Comparison of ENCODE assay signal across 8 mouse cellular contexts in genomic region chr5:45856876-45857253, GRCm38 (mm10). TPM values are rescaled to one million over a fixed set of nuclear protein-coding genes. Genes with fewer than 3 reads are reported as not detected.
DNase-seq lines count a peak whose midpoint lies in the region; ATAC-seq lines count a peak whose summit lies in the region.

No protein-coding gene starts in this region.

- H3K9ac ChIP-seq in kidney, embryonic 15.5 days, result peak overlapping the region; percentile 97
- peak overlapping the region; percentile 96 for H3K9ac ChIP-seq in heart, embryonic 16.5 days (ENCODE audit: low read length)

- H3K9me3 ChIP-seq in kidney, embryonic 15.5 days (replicated peaks), result no peaks in the 10 kb centered on the region
- H3K9me3 ChIP-seq in heart, embryonic 16.5 days (replicated peaks; ENCODE audit: control insufficient read depth, low read length), result no peaks in the 10 kb centered on the region

- WGBS in kidney, embryonic 15.5 days, result under 1% methylated on average over 44 of the region's 56 CpGs
- under 1% methylated on average over 44 of the region's 56 CpGs for WGBS in heart, embryonic 16.5 days
- under 1% methylated on average over 28 of the region's 56 CpGs for WGBS in macrophage (ENCODE audit: missing documents)

- no peaks in the 10 kb centered on the region for H3K36me3 ChIP-seq in kidney, embryonic 15.5 days
- no peaks in the 10 kb centered on the region for H3K36me3 ChIP-seq in heart, embryonic 16.5 days (ENCODE audit: control insufficient read depth, insufficient read depth)
- no peaks in the 10 kb centered on the region for H3K36me3 ChIP-seq in macrophage (ENCODE audit: inconsistent target)

- H3K79me2 ChIP-seq in macrophage (ENCODE audit: inconsistent target), result peaks cover 22% of the 10 kb centered on the region

- H3K4me2 ChIP-seq in kidney, embryonic 15.5 days, result peak overlapping the region; percentile 83
- H3K4me2 ChIP-seq in heart, embryonic 16.5 days (ENCODE audit: low read depth, low read length), result peak overlapping the region; percentile 95

- H3K4me3 ChIP-seq in kidney, embryonic 15.5 days (replicated peaks), result peak overlapping the region; percentile 94
- peak overlapping the region; percentile 95 for H3K4me3 ChIP-seq in heart, embryonic 16.5 days (ENCODE audit: low read length)
- peak overlapping the region; percentile 10; the same call in 1 of the 2 replicates for H3K4me3 ChIP-seq in macrophage (ENCODE audit: inconsistent target)

- peak; percentile 10 for ATAC-seq in kidney, embryonic 15.5 days (replicated peaks; ENCODE audit: low FRiP score)
- peak; percentile 1 for ATAC-seq in activated CD4-positive, CD25-positive, alpha-beta regulatory T cell, adult 4 months
- peak; percentile 0; the same call in 1 of the 2 replicates for ATAC-seq in heart, embryonic 16.5 days (replicated peaks; ENCODE audit: extremely low read depth, insufficient read depth, low FRiP score)

- H3K27me3 ChIP-seq in kidney, embryonic 15.5 days, result no peaks in the 10 kb centered on the region
- no peaks in the 10 kb centered on the region for H3K27me3 ChIP-seq in heart, embryonic 16.5 days (ENCODE audit: control insufficient read depth, insufficient read depth, low read length)

- no peak for DNase-seq in kidney, adult 18-20 months
- no peak for DNase-seq in spleen, adult 18-20 months
- DNase-seq in layer of hippocampus, adult 18-20 months (ENCODE audit: low spot score in 2 of 2), result no peak
- DNase-seq in right cerebral cortex, adult 18-20 months, result no peak

- H3K4me1 ChIP-seq in kidney, embryonic 15.5 days, result peaks cover 5% of the 10 kb centered on the region; the same call in 1 of the 2 replicates
- peaks cover 7% of the 10 kb centered on the region for H3K4me1 ChIP-seq in heart, embryonic 16.5 days (ENCODE audit: control insufficient read depth, insufficient read depth, low read length)

- H3K27ac ChIP-seq in kidney, embryonic 15.5 days, result peak overlapping the region; percentile 99
- H3K27ac ChIP-seq in heart, embryonic 16.5 days (ENCODE audit: low read length), result peak overlapping the region; percentile 99
- no peak overlapping the region for H3K27ac ChIP-seq in macrophage

RNA-seq across cellular contexts. Expression of gene Lcorl, which starts 0.6 kb away (rescaled TPM):
- 26.5 and 33.3 TPM in 2 replicates for polyA plus RNA-seq in kidney, embryonic 15.5 days (2015; fragmentation: Nextera tagmentation; extraction: Ambion mirVana)
- 10 to 100 TPM; 13.1 to 19.3 TPM for polyA plus RNA-seq in activated CD4-positive, CD25-positive, alpha-beta regulatory T cell, adult 4 months (2017; shearing (Covaris generic))
- 15.8 and 20.8 TPM in 2 replicates for polyA plus RNA-seq in heart, embryonic 16.5 days (2015; fragmentation: Nextera tagmentation; extraction: Ambion mirVana)
- 100 to 1,000 TPM in 14 of 26 experiments, 10 to 100 TPM in 12; 28.9 to 150 (median 102) TPM for total RNA-seq in macrophage (2018; cell fraction: chromatin; rRNA removed)
- total RNA-seq in macrophage (2018; cell fraction: cytosol; rRNA removed), result 10 to 100 TPM in 25 of 26 experiments, 1 to 10 TPM in 1; 9.3 to 30.0 (median 19.1) TPM
- 100 to 1,000 TPM in 2 of 26 experiments, 10 to 100 TPM in 24; 29.0 to 123 (median 63.2) TPM for total RNA-seq in macrophage (2018; cell fraction: nucleus; rRNA removed)
- polyA plus RNA-seq in macrophage (2018), result 8.6 to 13.8 TPM (median 11.7 TPM) in 3 replicates
- total RNA-seq in layer of hippocampus, adult 18-20 months (2021), result 10 to 100 TPM; 26.1 to 30.8 TPM

Comparison
In these comparisons a context has a peak if more than half of its experiments do, and no peak if none do; other contexts are left out.
1. H3K4me3 ChIP-seq: peak in every context shown above with its lines; median percentile 95 in heart, embryonic 16.5 days; 94 in kidney, embryonic 15.5 days; 10 in macrophage.